Mouse (Mus musculus): Measurements from ENCODE around the gene Itgb3. TPM values are rescaled to one million over a fixed set of nuclear protein-coding genes. Genes with fewer than 3 reads are reported as not detected.

Gene Itgb3
- polyA plus RNA-seq, 1 experiment from 2014 or later, result 5.1 TPM

DNA sequence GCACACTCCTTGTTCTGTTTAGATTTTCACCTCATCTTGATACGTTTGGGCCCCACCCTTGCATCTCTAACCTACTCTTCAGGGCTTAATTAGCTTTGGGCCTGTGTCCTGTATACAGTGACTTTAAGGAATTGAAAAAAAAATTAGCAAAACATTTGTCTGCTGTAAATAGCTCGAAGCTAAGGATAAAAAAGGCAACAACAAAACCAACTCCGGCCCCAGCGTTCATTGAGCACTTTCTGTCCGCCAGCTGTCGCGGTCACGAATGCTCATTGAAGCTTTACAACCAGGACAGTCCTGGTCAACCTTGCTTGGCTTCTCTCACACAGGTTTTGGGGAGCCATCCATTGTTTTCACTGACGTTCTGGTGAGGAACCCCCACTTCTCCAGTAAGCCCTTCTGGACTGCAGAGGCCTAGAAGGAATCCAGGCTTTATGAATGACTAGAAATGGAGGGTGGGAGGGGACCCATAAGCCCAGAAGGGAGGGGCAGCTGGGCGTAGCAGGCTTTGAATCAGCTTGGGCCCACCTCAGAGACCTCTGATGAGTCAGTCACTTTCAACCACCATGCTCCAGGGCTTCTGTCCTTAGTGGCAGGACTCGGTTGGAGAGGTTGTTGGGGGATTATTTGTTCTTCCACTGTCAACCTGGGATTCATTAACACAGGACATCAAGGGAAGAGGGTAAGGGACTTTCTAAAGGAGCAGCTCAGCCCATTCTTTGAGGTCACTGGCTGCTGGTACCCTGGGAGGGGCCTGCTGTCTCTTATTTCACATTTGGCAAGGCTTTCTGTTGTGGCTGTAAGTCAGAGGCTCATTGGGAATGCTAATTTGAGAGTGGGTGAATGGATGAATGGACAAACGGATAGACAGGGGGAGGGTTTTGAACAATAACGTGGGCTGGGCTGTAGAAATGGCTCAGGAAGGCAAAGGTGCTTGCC, 11.6 kb downstream of the Itgb3 start:
- Histone ChIP-seq H3K4me1 (replicated peaks; ENCODE audit: control insufficient read depth, insufficient read depth) (no peaks in the 10 kb centered on the region; the same call in 1 of the 2 replicates), H3K27me3 (ENCODE audit: control insufficient read depth, insufficient read depth, low read length) (no peaks in the 10 kb centered on the region), H3K4me2 (replicated peaks; ENCODE audit: low read depth) (no peak overlapping the region), H3K27ac (replicated peaks) (no peak overlapping the region; the same call in 1 of the 2 replicates), H3K36me3 (ENCODE audit: control insufficient read depth, insufficient read depth, low read length) (no peaks in the 10 kb centered on the region), H3K9ac (ENCODE audit: low read length) (no peak overlapping the region), H3K9me3 (ENCODE audit: control insufficient read depth, low read length) (no peaks in the 10 kb centered on the region), H3K4me3 (ENCODE audit: low read depth, low read length) (no peak overlapping the region)
- 63% methylated on average over 13 of the region's 13 CpGs for WGBS
- no peak for ATAC-seq (ENCODE audit: low FRiP score, low TSS enrichment)
- TF ChIP-seq EP300 (optimal IDR thresholded peaks at IDR 0.05) (no peak), CTCF (IDR thresholded peaks at IDR 0.05; ENCODE audit: low read depth) (no peak)
- DNase-seq (ENCODE audit: low spot score), result no peak

- no peak for DNase-seq (ENCODE audit: low spot score)
- Histone ChIP-seq H3K4me3 (ENCODE audit: low read depth, low read length) (no peak overlapping the region), H3K27ac (replicated peaks) (0 out of 2 replicates have a peak overlapping the region, but pooled peaks have one; percentile 24), H3K36me3 (ENCODE audit: control insufficient read depth, insufficient read depth, low read length) (no peaks in the 10 kb centered on the region), H3K4me1 (replicated peaks; ENCODE audit: control insufficient read depth, insufficient read depth) (peaks cover 2% of the 10 kb centered on the region; the same call in 1 of the 2 replicates), H3K9me3 (ENCODE audit: control insufficient read depth, low read length) (no peaks in the 10 kb centered on the region), H3K4me2 (replicated peaks; ENCODE audit: low read depth) (no peak overlapping the region), H3K9ac (ENCODE audit: low read length) (no peak overlapping the region), H3K27me3 (ENCODE audit: control insufficient read depth, insufficient read depth, low read length) (no peaks in the 10 kb centered on the region)
- no peak for TF ChIP-seq EP300 (optimal IDR thresholded peaks at IDR 0.05)
- TF ChIP-seq CTCF (IDR thresholded peaks at IDR 0.05; ENCODE audit: low read depth), result no peak
- no peak for ATAC-seq (ENCODE audit: low FRiP score, low TSS enrichment)
- 36% methylated on average over 10 of the region's 12 CpGs for WGBS
Observed at GRCm38 (mm10) chr11:104622040-104622962, 14.5 kb downstream of the Itgb3 start.

GRCm38 (mm10) chr11:104624791-104625391, 17.1 kb downstream of the Itgb3 start:
- H3K4me1 ChIP-seq (replicated peaks; ENCODE audit: control insufficient read depth, insufficient read depth), result peaks cover 2% of the 10 kb centered on the region; the same call in 1 of the 2 replicates
- peak; percentile 25 for TF ChIP-seq CTCF (IDR thresholded peaks at IDR 0.05; ENCODE audit: low read depth)
- TF ChIP-seq EP300 (optimal IDR thresholded peaks at IDR 0.05), result no peak
- no peaks in the 10 kb centered on the region for H3K27me3 ChIP-seq (ENCODE audit: control insufficient read depth, insufficient read depth, low read length)
- H3K4me3 ChIP-seq (ENCODE audit: low read depth, low read length), result no peak overlapping the region
- H3K9me3 ChIP-seq (ENCODE audit: control insufficient read depth, low read length), result no peaks in the 10 kb centered on the region
- H3K9ac ChIP-seq (ENCODE audit: low read length), result peak overlapping the region; percentile 18; the same call in 1 of the 2 replicates
- WGBS, result 19% methylated on average over 6 of the region's 6 CpGs
- H3K4me2 ChIP-seq (replicated peaks; ENCODE audit: low read depth), result 0 out of 2 replicates have a peak overlapping the region, but pooled peaks have one; percentile 3
- H3K36me3 ChIP-seq (ENCODE audit: control insufficient read depth, insufficient read depth, low read length), result no peaks in the 10 kb centered on the region
- H3K27ac ChIP-seq (replicated peaks), result peak overlapping the region; percentile 93
- DNase-seq (ENCODE audit: low spot score) (peak; percentile 33), ATAC-seq (ENCODE audit: low FRiP score, low TSS enrichment) (peak; percentile 75)

DNA sequence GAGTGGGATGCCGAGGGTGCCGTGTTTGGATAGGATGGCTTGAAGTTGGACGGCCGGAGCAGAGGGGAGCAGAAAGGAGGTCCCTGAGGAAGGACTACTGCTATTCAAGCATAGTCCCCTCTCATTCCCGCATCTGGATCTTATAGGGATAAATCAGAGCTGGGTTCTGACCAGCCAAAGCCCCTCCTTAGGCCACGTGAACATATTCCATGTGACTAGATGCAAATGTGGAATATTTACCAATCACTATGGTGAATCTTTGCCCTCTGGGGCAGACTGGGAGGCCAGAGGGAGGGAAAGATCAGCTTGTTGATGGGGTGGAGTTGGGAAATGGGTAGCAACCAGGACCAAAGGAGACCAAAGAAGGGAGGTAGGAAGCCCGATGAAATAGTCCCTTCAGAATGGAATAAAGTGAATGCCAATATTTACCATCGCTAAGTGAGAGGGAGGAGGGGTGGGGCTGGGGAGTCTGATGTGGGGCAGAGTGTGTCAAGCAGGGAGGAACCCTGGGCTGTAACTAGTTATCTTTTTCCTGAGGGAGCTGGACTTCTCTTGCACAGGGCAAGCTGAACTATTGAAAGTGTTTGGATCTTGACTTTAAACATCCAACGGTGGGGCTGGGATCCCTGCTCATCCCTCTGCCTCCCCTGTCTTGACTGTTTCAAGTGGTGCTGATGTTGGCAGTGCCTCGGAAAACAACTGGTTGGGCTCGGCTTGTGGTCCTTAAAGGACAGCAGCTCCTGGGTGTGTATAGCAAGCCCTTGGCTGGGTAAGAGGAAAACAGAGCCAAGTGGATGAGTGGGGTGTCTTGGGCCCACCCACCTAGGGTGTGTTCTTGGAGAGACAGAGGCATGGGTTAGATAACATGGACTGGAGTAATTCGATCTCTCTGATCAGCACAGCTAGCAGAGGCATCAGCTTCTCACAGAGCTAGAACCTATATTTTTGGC, 17.9 kb downstream of the Itgb3 start:
- Histone ChIP-seq H3K4me2 (replicated peaks; ENCODE audit: low read depth) (no peak overlapping the region; the same call in 1 of the 2 replicates), H3K4me1 (replicated peaks; ENCODE audit: control insufficient read depth, insufficient read depth) (peaks cover 2% of the 10 kb centered on the region; the same call in 1 of the 2 replicates), H3K4me3 (ENCODE audit: low read depth, low read length) (no peak overlapping the region), H3K9ac (ENCODE audit: low read length) (no peak overlapping the region), H3K36me3 (ENCODE audit: control insufficient read depth, insufficient read depth, low read length) (no peaks in the 10 kb centered on the region), H3K9me3 (ENCODE audit: control insufficient read depth, low read length) (no peaks in the 10 kb centered on the region), H3K27me3 (ENCODE audit: control insufficient read depth, insufficient read depth, low read length) (no peaks in the 10 kb centered on the region), H3K27ac (replicated peaks) (peak overlapping the region; percentile 93)
- DNase-seq (ENCODE audit: low spot score) (peak; percentile 62), ATAC-seq (ENCODE audit: low FRiP score, low TSS enrichment) (peak; percentile 81)
- no peak for TF ChIP-seq EP300 (optimal IDR thresholded peaks at IDR 0.05)
- 0 out of 2 replicates have a peak, but pooled peaks have one; percentile 14 for TF ChIP-seq CTCF (IDR thresholded peaks at IDR 0.05; ENCODE audit: low read depth)
- 19% methylated on average over 12 of the region's 12 CpGs for WGBS
